Mouse (Mus musculus) spleen, postnatal 14 days (tissue): ENCODE results near the gene Tbx15.
"Not testable (repeated sequence)": the region's sequence is repeated elsewhere in the genome, so short reads cannot be mapped to it uniquely, and the experiment has no call there.

ENCODE experiments used
- DNase-seq, 2 experiments: peaks; one replicate each; pipeline ENCODE4 v3.0.0; 2021 to 2022; ENCODE audit warnings: low spot score in 2 of 2

Gene Tbx15

GRCm38 (mm10) chr3:99266752-99267303, 26.6 kb downstream of the Tbx15 start:
- no peak for DNase-seq

- DNase-seq: no peak
Observed at GRCm38 (mm10) chr3:99277973-99278580, 37.9 kb downstream of the Tbx15 start.

- no peak for DNase-seq
Observed at GRCm38 (mm10) chr3:99279718-99280117, 39.5 kb downstream of the Tbx15 start.

- DNase-seq: no peak
Observed at GRCm38 (mm10) chr3:99281453-99281852, 41.3 kb downstream of the Tbx15 start.

- DNase-seq: no peak
Observed at GRCm38 (mm10) chr3:99288302-99288701, 48.1 kb downstream of the Tbx15 start.

- DNase-seq: no peak
Observed at GRCm38 (mm10) chr3:99290064-99290702, 50.0 kb downstream of the Tbx15 start.

- DNase-seq: no peak
Observed at GRCm38 (mm10) chr3:99290878-99291277, 50.7 kb downstream of the Tbx15 start.

- DNase-seq: no peak
Observed at GRCm38 (mm10) chr3:99291386-99291785, 51.2 kb downstream of the Tbx15 start.

GRCm38 (mm10) chr3:99292531-99292931, 52.4 kb downstream of the Tbx15 start:
- no peak for DNase-seq

GRCm38 (mm10) chr3:99294209-99294608, 54.0 kb downstream of the Tbx15 start:
- not testable (repeated sequence) for DNase-seq

GRCm38 (mm10) chr3:99295301-99295700, 55.1 kb downstream of the Tbx15 start:
- no peak for DNase-seq

GRCm38 (mm10) chr3:99296186-99296585, 56.0 kb downstream of the Tbx15 start:
- DNase-seq: no peak

GRCm38 (mm10) chr3:99300846-99301245, 60.7 kb downstream of the Tbx15 start:
- DNase-seq: no peak

GRCm38 (mm10) chr3:99310877-99311276, 70.7 kb downstream of the Tbx15 start:
- no peak for DNase-seq

GRCm38 (mm10) chr3:99311943-99312635, 71.9 kb downstream of the Tbx15 start:
- no peak for DNase-seq

GRCm38 (mm10) chr3:99322345-99322744, 82.2 kb downstream of the Tbx15 start:
- DNase-seq: no peak

GRCm38 (mm10) chr3:99329316-99329715, 89.1 kb downstream of the Tbx15 start:
- no peak for DNase-seq

GRCm38 (mm10) chr3:99331086-99331485, 90.9 kb downstream of the Tbx15 start:
- DNase-seq: no peak

- DNase-seq: no peak
Observed at GRCm38 (mm10) chr3:99336866-99337265, 96.7 kb downstream of the Tbx15 start.

GRCm38 (mm10) chr3:99338756-99339155, 98.6 kb downstream of the Tbx15 start:
- DNase-seq: no peak

- DNase-seq: no peak
Observed at GRCm38 (mm10) chr3:99340021-99340420, 99.8 kb downstream of the Tbx15 start.

GRCm38 (mm10) chr3:99379616-99380250, 139.6 kb downstream of the Tbx15 start:
- DNase-seq: no peak
